Mouse (Mus musculus) adrenal gland, postnatal 4 days (tissue): ENCODE data around the gene Mroh3. TPM values are rescaled to one million over a fixed set of nuclear protein-coding genes. Genes with fewer than 3 reads are reported as not detected.
A peak's percentile ranks its signal among the peaks of the same experiment; 100 is the strongest.

Experiments
- DNase-seq, 2 experiments: peaks; one replicate each; pipeline ENCODE4 v3.0.0; 2021 to 2022; ENCODE audit warnings: low spot score in 2 of 2, mixed read lengths in 2 of 2
- total RNA-seq, 2 experiments: library from RNA; stranded (reverse); gene quantifications; 2 replicates each; pipeline ENCODE4 v1.2.3; 2021

Gene Mroh3
- total RNA-seq, 2 experiments from 2014 or later = not detected

- no peak for DNase-seq
Measured at GRCm38 (mm10) chr1:136229040-136229373, 16.4 kb upstream of the Mroh3 start.

- DNase-seq = peak in 1 of 2 experiments; percentile 17
Measured at GRCm38 (mm10) chr1:136228328-136229039, 15.9 kb upstream of the Mroh3 start.

GRCm38 (mm10) chr1:136227870-136228269 is 15.2 kb upstream of the Mroh3 start:
- DNase-seq = peak; percentile 23 to 39

GRCm38 (mm10) chr1:136226626-136227025 is 14.0 kb upstream of the Mroh3 start:
- DNase-seq = no peak

GRCm38 (mm10) chr1:136225846-136226245 is 13.2 kb upstream of the Mroh3 start:
- DNase-seq = no peak

GRCm38 (mm10) chr1:136223758-136224342 is 11.2 kb upstream of the Mroh3 start:
- no peak for DNase-seq

- no peak for DNase-seq
Measured at GRCm38 (mm10) chr1:136222386-136222785, 9.8 kb upstream of the Mroh3 start.

GRCm38 (mm10) chr1:136220037-136220871 is 7.6 kb upstream of the Mroh3 start:
- no peak for DNase-seq

- no peak for DNase-seq
Measured at GRCm38 (mm10) chr1:136214304-136214703, 1.7 kb upstream of the Mroh3 start.

GRCm38 (mm10) chr1:136190033-136190432 is 22.6 kb downstream of the Mroh3 start:
- DNase-seq = no peak

GRCm38 (mm10) chr1:136179511-136180001 is 33.1 kb downstream of the Mroh3 start:
- no peak for DNase-seq

- DNase-seq = no peak
Measured at GRCm38 (mm10) chr1:136178741-136179140, 33.9 kb downstream of the Mroh3 start.

- DNase-seq = no peak
Measured at GRCm38 (mm10) chr1:136177085-136177484, 35.5 kb downstream of the Mroh3 start.

- no peak for DNase-seq
Measured at GRCm38 (mm10) chr1:136175183-136175582, 37.4 kb downstream of the Mroh3 start.

GRCm38 (mm10) chr1:136174101-136174606 is 38.5 kb downstream of the Mroh3 start:
- no peak for DNase-seq

GRCm38 (mm10) chr1:136172696-136173095 is 39.9 kb downstream of the Mroh3 start:
- no peak for DNase-seq

GRCm38 (mm10) chr1:136170109-136170508 is 42.5 kb downstream of the Mroh3 start:
- DNase-seq = peak in 1 of 2 experiments; percentile 40

GRCm38 (mm10) chr1:136167657-136168056 is 45.0 kb downstream of the Mroh3 start:
- DNase-seq = no peak

GRCm38 (mm10) chr1:136165436-136165835 is 47.2 kb downstream of the Mroh3 start:
- DNase-seq = no peak

GRCm38 (mm10) chr1:136161333-136161921 is 51.2 kb downstream of the Mroh3 start:
- DNase-seq = no peak

GRCm38 (mm10) chr1:136160930-136161329 is 51.7 kb downstream of the Mroh3 start:
- DNase-seq = no peak
